Mouse (Mus musculus): ENCODE results near the gene Klf2. TPM values are rescaled to one million over a fixed set of nuclear protein-coding genes. Genes with fewer than 3 reads are reported as not detected.
A peak's percentile ranks its signal among the peaks of the same experiment; 100 is the strongest.

Klf2 gene
- polyA plus RNA-seq, 1 experiment, result 22.2 TPM

DNA sequence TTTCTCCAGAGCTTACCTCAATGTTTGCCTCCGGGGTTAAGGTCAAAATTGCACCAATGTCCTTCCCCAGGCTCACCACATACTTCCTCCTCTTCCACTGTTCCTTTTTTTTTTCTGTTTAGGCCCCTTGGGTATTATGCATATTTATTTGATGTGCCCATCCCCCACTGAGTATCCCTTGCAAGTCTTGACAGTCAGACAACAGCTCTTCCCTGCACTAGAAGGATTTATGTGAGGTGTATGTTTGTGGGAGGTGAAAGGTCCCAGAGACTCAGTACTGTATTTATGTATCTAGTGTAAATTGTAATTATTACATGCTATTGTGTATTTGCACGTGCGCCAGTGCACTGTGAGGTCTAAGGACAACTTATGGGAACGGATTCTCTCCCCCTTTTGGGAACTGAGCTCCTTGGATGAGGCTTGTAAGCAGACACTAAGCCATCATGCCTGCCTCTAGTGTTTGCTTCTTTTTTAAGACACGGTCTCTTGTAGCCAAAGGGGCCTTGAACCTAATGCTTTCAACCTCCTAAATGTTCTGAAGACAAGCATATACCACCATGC lies 1.0 kb upstream of the Klf2 start:
- no peak for DNase-seq
- TF ChIP-seq POLR2A (IDR thresholded peaks at IDR 0.05; ENCODE audit: low read depth, low read length) (no peak), CTCF (conservative IDR thresholded peaks at IDR 0.05; ENCODE audit: insufficient read depth, insufficient read length, low read depth, low read length) (no peak)
- H3K36me3 ChIP-seq (ENCODE audit: control insufficient read depth, insufficient read depth, low read length), result no peaks in the 10 kb centered on the region
- H3K27ac ChIP-seq (ENCODE audit: insufficient read depth, low read depth, low read length), result no peak overlapping the region
- H3K27me3 ChIP-seq (replicated peaks; ENCODE audit: control insufficient read depth, insufficient read depth, low read length), result no peaks in the 10 kb centered on the region
- H3K4me1 ChIP-seq (ENCODE audit: control insufficient read depth, insufficient read depth, low read length), result no peaks in the 10 kb centered on the region
- H3K4me3 ChIP-seq (ENCODE audit: insufficient read depth, low read depth, low read length), result no peak overlapping the region
- 79% methylated on average over 5 of the region's 5 CpGs for WGBS

DNA sequence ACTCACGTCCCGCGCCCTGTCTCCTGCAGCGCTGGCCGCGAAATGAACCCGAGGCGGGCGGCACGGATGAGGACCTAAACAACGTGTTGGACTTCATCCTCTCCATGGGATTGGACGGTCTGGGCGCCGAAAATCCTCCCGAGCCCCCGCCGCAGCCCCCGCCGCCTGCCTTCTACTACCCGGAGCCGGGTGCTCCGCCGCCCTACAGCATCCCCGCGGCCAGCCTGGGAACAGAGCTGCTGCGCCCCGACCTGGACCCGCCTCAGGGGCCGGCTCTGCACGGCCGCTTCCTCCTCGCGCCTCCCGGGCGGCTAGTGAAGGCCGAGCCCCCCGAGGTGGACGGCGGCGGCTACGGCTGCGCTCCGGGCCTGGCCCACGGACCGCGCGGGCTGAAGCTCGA lies 564 bp downstream of the Klf2 start:
- WGBS, result under 1% methylated on average over 48 of the region's 48 CpGs
- peak overlapping the region; percentile 28 for H3K27ac ChIP-seq (ENCODE audit: insufficient read depth, low read depth, low read length)
- no peak for DNase-seq

GRCm38 (mm10) chr8:72319921-72320802 lies 1.3 kb downstream of the Klf2 start:
- H3K4me3 ChIP-seq (ENCODE audit: insufficient read depth, low read depth, low read length), result peak overlapping the region; percentile 63
- H3K4me1 ChIP-seq (ENCODE audit: control insufficient read depth, insufficient read depth, low read length), result no peaks in the 10 kb centered on the region
- H3K36me3 ChIP-seq (ENCODE audit: control insufficient read depth, insufficient read depth, low read length), result no peaks in the 10 kb centered on the region
- no peaks in the 10 kb centered on the region for H3K27me3 ChIP-seq (replicated peaks; ENCODE audit: control insufficient read depth, insufficient read depth, low read length)
- DNase-seq, result peak; percentile 40
- peak overlapping the region; percentile 70 for H3K27ac ChIP-seq (ENCODE audit: insufficient read depth, low read depth, low read length)
- no peak for TF ChIP-seq CTCF (conservative IDR thresholded peaks at IDR 0.05; ENCODE audit: insufficient read depth, insufficient read length, low read depth, low read length)
- 8% methylated on average over 55 of the region's 55 CpGs for WGBS

More for the DNA sequence above, 564 bp downstream of the Klf2 start:
- Histone ChIP-seq H3K4me3 (ENCODE audit: insufficient read depth, low read depth, low read length) (peak overlapping the region; percentile 63), H3K27me3 (replicated peaks; ENCODE audit: control insufficient read depth, insufficient read depth, low read length) (no peaks in the 10 kb centered on the region), H3K36me3 (ENCODE audit: control insufficient read depth, insufficient read depth, low read length) (no peaks in the 10 kb centered on the region), H3K4me1 (ENCODE audit: control insufficient read depth, insufficient read depth, low read length) (no peaks in the 10 kb centered on the region)
- TF ChIP-seq POLR2A (IDR thresholded peaks at IDR 0.05; ENCODE audit: low read depth, low read length) (peak; percentile 5), CTCF (conservative IDR thresholded peaks at IDR 0.05; ENCODE audit: insufficient read depth, insufficient read length, low read depth, low read length) (no peak)

GRCm38 (mm10) chr8:72320803-72321583 lies 2.2 kb downstream of the Klf2 start:
- H3K4me1 ChIP-seq (ENCODE audit: control insufficient read depth, insufficient read depth, low read length), result no peaks in the 10 kb centered on the region
- TF ChIP-seq POLR2A (IDR thresholded peaks at IDR 0.05; ENCODE audit: low read depth, low read length), result no peak
- no peak for TF ChIP-seq CTCF (conservative IDR thresholded peaks at IDR 0.05; ENCODE audit: insufficient read depth, insufficient read length, low read depth, low read length)
- DNase-seq, result no peak
- peak overlapping the region; percentile 70 for H3K27ac ChIP-seq (ENCODE audit: insufficient read depth, low read depth, low read length)
- H3K4me3 ChIP-seq (ENCODE audit: insufficient read depth, low read depth, low read length), result peak overlapping the region; percentile 63
- 59% methylated on average over 25 of the region's 25 CpGs for whole genome bisulfite sequencing
- no peaks in the 10 kb centered on the region for H3K36me3 ChIP-seq (ENCODE audit: control insufficient read depth, insufficient read depth, low read length)
- H3K27me3 ChIP-seq (replicated peaks; ENCODE audit: control insufficient read depth, insufficient read depth, low read length), result no peaks in the 10 kb centered on the region

DNA sequence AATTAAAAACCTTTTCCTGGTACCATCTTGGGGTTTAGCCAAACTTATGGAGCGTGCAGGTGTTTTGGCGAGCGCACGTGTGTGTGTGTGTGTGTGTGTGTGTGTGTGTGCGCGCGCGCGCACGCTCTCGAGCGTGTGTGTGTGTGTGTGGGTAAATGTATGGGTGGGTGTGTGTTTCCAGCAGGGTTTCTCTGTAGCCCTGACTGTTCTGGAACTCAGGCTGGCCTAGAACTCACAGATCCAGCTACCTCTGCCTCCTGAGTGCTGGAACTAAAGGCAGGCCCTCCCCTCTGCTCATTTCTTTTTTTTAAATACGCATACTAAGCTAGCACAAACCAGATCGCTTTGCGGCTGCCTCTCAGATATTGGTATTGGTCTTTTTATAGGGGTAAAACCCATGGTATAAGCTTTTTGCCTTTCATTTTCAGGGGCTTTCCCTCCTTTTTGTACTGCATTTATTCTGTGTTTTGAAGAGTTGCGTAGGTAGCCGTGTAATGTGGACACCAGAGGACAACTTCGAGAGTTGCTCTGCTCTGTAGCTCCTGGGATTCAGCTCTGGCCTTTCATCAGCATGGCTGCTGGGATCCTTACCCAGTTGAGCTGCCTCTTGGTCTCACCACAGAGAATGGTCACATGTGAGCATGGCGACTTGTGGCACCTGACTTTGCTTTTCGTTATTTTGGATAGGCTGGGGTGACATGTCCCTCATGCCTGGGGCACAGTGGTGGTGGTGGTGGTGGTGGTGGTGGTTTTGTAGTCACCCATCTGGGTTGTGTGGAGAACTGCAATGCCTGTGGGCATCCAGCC lies 3.0 kb downstream of the Klf2 start:
- TF ChIP-seq POLR2A (IDR thresholded peaks at IDR 0.05; ENCODE audit: low read depth, low read length) (no peak), CTCF (conservative IDR thresholded peaks at IDR 0.05; ENCODE audit: insufficient read depth, insufficient read length, low read depth, low read length) (no peak)
- 80% methylated on average over 20 of the region's 20 CpGs for WGBS
- no peak for DNase-seq
- Histone ChIP-seq H3K27ac (ENCODE audit: insufficient read depth, low read depth, low read length) (peak overlapping the region; percentile 5), H3K4me1 (ENCODE audit: control insufficient read depth, insufficient read depth, low read length) (no peaks in the 10 kb centered on the region), H3K27me3 (replicated peaks; ENCODE audit: control insufficient read depth, insufficient read depth, low read length) (no peaks in the 10 kb centered on the region), H3K36me3 (ENCODE audit: control insufficient read depth, insufficient read depth, low read length) (no peaks in the 10 kb centered on the region), H3K4me3 (ENCODE audit: insufficient read depth, low read depth, low read length) (peak overlapping the region; percentile 59)

- Histone ChIP-seq H3K4me3 (ENCODE audit: insufficient read depth, low read depth, low read length) (peak overlapping the region; percentile 59), H3K27ac (ENCODE audit: insufficient read depth, low read depth, low read length) (peak overlapping the region; percentile 5), H3K27me3 (replicated peaks; ENCODE audit: control insufficient read depth, insufficient read depth, low read length) (no peaks in the 10 kb centered on the region), H3K36me3 (ENCODE audit: control insufficient read depth, insufficient read depth, low read length) (no peaks in the 10 kb centered on the region), H3K4me1 (ENCODE audit: control insufficient read depth, insufficient read depth, low read length) (no peaks in the 10 kb centered on the region)
- DNase-seq, result peak; percentile 31
- TF ChIP-seq POLR2A (IDR thresholded peaks at IDR 0.05; ENCODE audit: low read depth, low read length), result no peak
- no peak for TF ChIP-seq CTCF (conservative IDR thresholded peaks at IDR 0.05; ENCODE audit: insufficient read depth, insufficient read length, low read depth, low read length)
- WGBS, result 69% methylated on average over 7 of the region's 7 CpGs
These were observed 3.6 kb downstream of the Klf2 start for GRCm38 (mm10) chr8:72322471-72322889.

Data from kidney, adult 2 months (tissue).